Mouse (Mus musculus): ENCODE data around the gene Samd13.

DNA sequence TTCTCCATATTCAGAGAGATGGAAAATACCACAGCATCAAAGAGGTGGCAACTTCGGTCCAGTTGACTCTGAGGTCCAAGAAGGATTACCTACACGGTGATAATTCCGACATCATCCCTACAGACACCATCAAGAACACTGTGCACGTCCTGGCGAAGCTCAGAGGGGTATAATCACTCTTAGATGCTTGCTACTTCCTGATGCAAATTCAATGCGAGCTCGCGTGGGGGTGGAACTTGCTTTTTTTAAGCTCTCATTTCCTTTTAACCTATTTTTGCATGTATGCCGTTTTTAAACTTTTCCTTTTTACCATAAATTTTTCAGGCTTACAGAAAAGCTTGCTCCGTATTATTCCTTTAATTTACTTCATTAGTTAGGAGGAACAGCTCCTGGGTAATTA lies 75.1 kb downstream of the Samd13 start:
- TF ChIP-seq FLI1 (IDR thresholded peaks at IDR 0.05; ENCODE audit: low read length) (no peak), GATA1 (IDR thresholded peaks at IDR 0.05; ENCODE audit: borderline replicate concordance, low read length) (no peak)

Measured in megakaryocyte, embryonic 14.5 days (primary cell).